Mouse (Mus musculus): Measurements from ENCODE around the gene Znrf3. TPM values are rescaled to one million over a fixed set of nuclear protein-coding genes. Genes with fewer than 3 reads are reported as not detected.

Gene Znrf3
- polyA plus RNA-seq, 1 experiment, result 14.4 TPM

- peaks cover 12% of the 10 kb centered on the region for H3K4me1 ChIP-seq (ENCODE audit: control insufficient read depth, insufficient read depth, low read length)
- no peak overlapping the region for H3K4me3 ChIP-seq (replicated peaks; ENCODE audit: extremely low read depth, low read depth, low read length)
- 73% methylated on average over 2 of the region's 2 CpGs for WGBS
- DNase-seq, result no peak
- no peak for TF ChIP-seq CTCF (IDR thresholded peaks at IDR 0.05; ENCODE audit: insufficient read depth, low read length)
- TF ChIP-seq POLR2A (IDR thresholded peaks at IDR 0.05; ENCODE audit: borderline replicate concordance, extremely low read depth, low read depth, low read length), result no peak
Measured at GRCm38 (mm10) chr11:5254016-5254415, 190.6 kb downstream of the Znrf3 start.

DNA sequence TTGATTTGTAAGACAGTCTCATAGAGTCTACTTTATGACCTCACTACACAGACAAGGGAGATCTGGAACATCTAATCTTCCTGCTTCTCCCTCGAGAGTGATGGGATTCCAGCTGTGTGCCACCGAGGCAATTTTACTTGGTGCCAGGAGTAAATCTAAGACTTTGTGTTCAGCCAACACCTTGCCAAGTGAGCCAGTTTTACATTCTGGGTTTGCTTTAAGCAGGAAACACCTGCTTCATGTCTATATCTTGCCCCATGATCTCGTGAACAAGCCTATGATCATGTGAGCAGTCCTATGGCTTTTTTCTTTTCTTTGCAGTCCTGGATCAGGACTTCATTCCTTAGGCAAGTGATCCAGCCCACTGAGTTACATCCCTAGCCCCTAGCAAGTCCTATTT, 191.1 kb downstream of the Znrf3 start:
- WGBS, result 26% methylated on average over 3 of the region's 3 CpGs
- DNase-seq, result no peak
- H3K4me1 ChIP-seq (ENCODE audit: control insufficient read depth, insufficient read depth, low read length), result peaks cover 12% of the 10 kb centered on the region
- H3K4me3 ChIP-seq (replicated peaks; ENCODE audit: extremely low read depth, low read depth, low read length), result no peak overlapping the region
- TF ChIP-seq POLR2A (IDR thresholded peaks at IDR 0.05; ENCODE audit: borderline replicate concordance, extremely low read depth, low read depth, low read length) (no peak), CTCF (IDR thresholded peaks at IDR 0.05; ENCODE audit: insufficient read depth, low read length) (no peak)

DNA sequence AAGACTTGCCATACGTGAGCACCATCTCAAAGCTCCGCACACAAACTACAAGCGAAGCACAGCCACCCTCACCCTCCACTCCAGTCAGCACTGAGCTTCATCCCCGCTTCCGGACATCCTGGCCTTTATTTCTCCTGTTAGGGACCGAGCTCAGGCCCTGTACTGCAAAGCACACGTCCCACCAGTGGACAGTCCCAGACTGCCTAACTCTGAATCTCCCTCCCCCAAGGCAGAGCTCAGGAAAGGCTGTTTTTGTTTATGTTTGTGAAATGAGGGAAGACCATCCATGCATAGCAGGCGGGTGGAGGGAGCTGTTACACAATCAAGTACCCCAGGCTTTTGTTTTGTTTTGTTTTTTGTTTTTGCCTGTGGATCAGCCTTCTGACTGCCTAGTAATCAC, 191.9 kb downstream of the Znrf3 start:
- 77% methylated on average over 8 of the region's 8 CpGs for WGBS

GRCm38 (mm10) chr11:5251112-5251511, 193.5 kb downstream of the Znrf3 start:
- Histone ChIP-seq H3K4me1 (ENCODE audit: control insufficient read depth, insufficient read depth, low read length) (peaks cover 4% of the 10 kb centered on the region; the same call in 1 of the 2 replicates), H3K4me3 (replicated peaks; ENCODE audit: extremely low read depth, low read depth, low read length) (no peak overlapping the region)
- TF ChIP-seq CTCF (IDR thresholded peaks at IDR 0.05; ENCODE audit: insufficient read depth, low read length) (no peak), POLR2A (IDR thresholded peaks at IDR 0.05; ENCODE audit: borderline replicate concordance, extremely low read depth, low read depth, low read length) (no peak)
- 73% methylated on average over 6 of the region's 6 CpGs for WGBS
- no peak for DNase-seq

More for the DNA sequence above, 191.9 kb downstream of the Znrf3 start:
- Histone ChIP-seq H3K4me1 (ENCODE audit: control insufficient read depth, insufficient read depth, low read length) (peaks cover 12% of the 10 kb centered on the region), H3K4me3 (replicated peaks; ENCODE audit: extremely low read depth, low read depth, low read length) (no peak overlapping the region)
- DNase-seq, result no peak
- no peak for TF ChIP-seq CTCF (IDR thresholded peaks at IDR 0.05; ENCODE audit: insufficient read depth, low read length)
- no peak for TF ChIP-seq POLR2A (IDR thresholded peaks at IDR 0.05; ENCODE audit: borderline replicate concordance, extremely low read depth, low read depth, low read length)

GRCm38 (mm10) chr11:5248200-5248599, 196.4 kb downstream of the Znrf3 start:
- TF ChIP-seq CTCF (IDR thresholded peaks at IDR 0.05; ENCODE audit: insufficient read depth, low read length) (no peak), POLR2A (IDR thresholded peaks at IDR 0.05; ENCODE audit: borderline replicate concordance, extremely low read depth, low read depth, low read length) (no peak)
- WGBS, result 54% methylated on average over 2 of the region's 2 CpGs

GRCm38 (mm10) chr11:5245431-5245830, 199.2 kb downstream of the Znrf3 start:
- Histone ChIP-seq H3K4me1 (ENCODE audit: control insufficient read depth, insufficient read depth, low read length) (peaks cover 13% of the 10 kb centered on the region), H3K4me3 (replicated peaks; ENCODE audit: extremely low read depth, low read depth, low read length) (no peak overlapping the region)
- TF ChIP-seq CTCF (IDR thresholded peaks at IDR 0.05; ENCODE audit: insufficient read depth, low read length), result no peak
- TF ChIP-seq POLR2A (IDR thresholded peaks at IDR 0.05; ENCODE audit: borderline replicate concordance, extremely low read depth, low read depth, low read length), result no peak
- WGBS, result 24% methylated on average over 7 of the region's 7 CpGs
- DNase-seq, result no peak

More at GRCm38 (mm10) chr11:5248200-5248599, 196.4 kb downstream of the Znrf3 start:
- peaks cover 8% of the 10 kb centered on the region; the same call in 1 of the 2 replicates for H3K4me1 ChIP-seq (ENCODE audit: control insufficient read depth, insufficient read depth, low read length)
- DNase-seq, result no peak
- no peak overlapping the region for H3K4me3 ChIP-seq (replicated peaks; ENCODE audit: extremely low read depth, low read depth, low read length)

- TF ChIP-seq CTCF (IDR thresholded peaks at IDR 0.05; ENCODE audit: insufficient read depth, low read length) (no peak), POLR2A (IDR thresholded peaks at IDR 0.05; ENCODE audit: borderline replicate concordance, extremely low read depth, low read depth, low read length) (no peak)
- peaks cover 13% of the 10 kb centered on the region for H3K4me1 ChIP-seq (ENCODE audit: control insufficient read depth, insufficient read depth, low read length)
- DNase-seq, result no peak
- H3K4me3 ChIP-seq (replicated peaks; ENCODE audit: extremely low read depth, low read depth, low read length), result no peak overlapping the region
- WGBS, result 30% methylated on average over 8 of the region's 8 CpGs
Measured at GRCm38 (mm10) chr11:5244749-5245130, 199.9 kb downstream of the Znrf3 start.

DNA sequence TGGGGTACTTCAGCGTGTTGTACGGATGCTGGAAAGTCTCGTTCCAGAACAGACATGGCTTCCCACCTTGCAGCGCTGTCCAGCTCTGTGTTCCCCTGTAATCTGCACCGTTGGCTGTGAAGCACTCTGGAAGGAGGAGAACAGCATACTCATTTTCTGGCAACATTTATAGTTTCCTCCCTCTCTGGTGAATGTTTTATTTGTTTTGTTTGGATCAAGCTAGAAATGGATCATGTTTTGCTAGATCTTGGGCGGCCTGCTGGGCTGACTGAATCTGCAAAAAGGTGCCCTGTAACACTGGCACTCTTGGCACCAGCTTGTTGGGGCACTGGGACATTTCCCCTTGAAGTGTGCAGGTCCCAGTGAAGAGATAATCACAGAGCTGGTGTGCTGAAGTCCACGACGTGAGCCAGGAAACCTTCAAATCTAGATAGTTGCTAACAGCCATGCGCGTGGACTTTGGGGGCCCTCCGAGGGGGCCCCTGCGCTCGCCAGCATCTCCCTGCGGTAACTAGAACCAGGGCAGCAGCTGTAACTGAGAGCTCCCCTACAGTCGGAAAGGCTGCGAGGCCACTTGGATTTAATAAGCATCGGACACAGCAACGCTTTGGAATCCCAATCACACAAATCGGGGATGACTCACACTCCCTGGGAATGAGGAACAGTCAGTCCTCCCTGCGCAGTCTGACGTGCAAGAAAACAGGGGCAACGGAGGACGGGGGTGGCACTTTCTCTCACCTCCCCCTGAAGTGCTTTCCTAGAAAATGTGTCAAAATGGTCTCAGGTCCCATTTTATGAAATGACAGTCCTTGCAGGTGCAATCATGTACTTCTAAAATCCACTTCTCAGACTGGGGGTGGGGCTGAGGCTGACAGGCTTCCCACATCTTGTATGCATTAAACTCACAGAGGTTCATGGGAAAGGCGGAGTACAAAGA, 200.6 kb downstream of the Znrf3 start:
- DNase-seq, result peak; percentile 23
- TF ChIP-seq POLR2A (IDR thresholded peaks at IDR 0.05; ENCODE audit: borderline replicate concordance, extremely low read depth, low read depth, low read length) (no peak), CTCF (IDR thresholded peaks at IDR 0.05; ENCODE audit: insufficient read depth, low read length) (no peak)
- WGBS, result 39% methylated on average over 24 of the region's 24 CpGs
- H3K4me3 ChIP-seq (replicated peaks; ENCODE audit: extremely low read depth, low read depth, low read length), result no peak overlapping the region
- H3K4me1 ChIP-seq (ENCODE audit: control insufficient read depth, insufficient read depth, low read length), result peaks cover 13% of the 10 kb centered on the region

GRCm38 (mm10) chr11:5243208-5243607, 201.4 kb downstream of the Znrf3 start:
- no peak for DNase-seq
- 89% methylated on average over 7 of the region's 7 CpGs for WGBS
- TF ChIP-seq POLR2A (IDR thresholded peaks at IDR 0.05; ENCODE audit: borderline replicate concordance, extremely low read depth, low read depth, low read length) (no peak), CTCF (IDR thresholded peaks at IDR 0.05; ENCODE audit: insufficient read depth, low read length) (no peak)
- peaks cover 13% of the 10 kb centered on the region for H3K4me1 ChIP-seq (ENCODE audit: control insufficient read depth, insufficient read depth, low read length)
- H3K4me3 ChIP-seq (replicated peaks; ENCODE audit: extremely low read depth, low read depth, low read length), result no peak overlapping the region

DNA sequence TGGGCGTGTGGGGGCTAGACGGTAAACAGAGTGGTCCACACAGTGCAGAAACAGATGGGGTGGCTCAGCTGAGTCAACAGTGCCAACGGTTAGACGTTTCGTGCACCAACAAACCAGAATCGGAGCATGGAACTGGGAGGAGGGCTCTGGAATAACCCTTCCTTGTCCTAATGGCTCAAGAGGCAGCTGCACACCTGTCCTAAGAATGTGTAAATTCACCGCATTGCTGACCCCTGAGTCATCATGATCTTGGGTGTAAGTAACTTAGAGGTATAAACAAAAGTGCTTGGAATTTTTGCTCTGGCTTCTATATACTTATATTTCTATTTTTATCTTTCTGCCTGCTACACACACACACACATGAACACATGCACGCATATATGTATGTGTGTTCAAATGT, 202.5 kb downstream of the Znrf3 start:
- DNase-seq, result no peak
- no peak for TF ChIP-seq CTCF (IDR thresholded peaks at IDR 0.05; ENCODE audit: insufficient read depth, low read length)
- no peak for TF ChIP-seq POLR2A (IDR thresholded peaks at IDR 0.05; ENCODE audit: borderline replicate concordance, extremely low read depth, low read depth, low read length)
- 73% methylated on average over 8 of the region's 8 CpGs for WGBS
- no peak overlapping the region for H3K4me3 ChIP-seq (replicated peaks; ENCODE audit: extremely low read depth, low read depth, low read length)
- H3K4me1 ChIP-seq (ENCODE audit: control insufficient read depth, insufficient read depth, low read length), result peaks cover 13% of the 10 kb centered on the region
